Mouse (Mus musculus) spleen, postnatal 14 days (tissue): ENCODE measurements around the gene Olfr986.
"Not testable (repeated sequence)": the region's sequence is repeated elsewhere in the genome, so short reads cannot be mapped to it uniquely, and the experiment has no call there.

Source experiments
- DNase-seq, 2 experiments: peaks; one replicate each; pipeline ENCODE4 v3.0.0; 2021 to 2022; ENCODE audit warnings: low spot score in 2 of 2

Gene Olfr986

DNA sequence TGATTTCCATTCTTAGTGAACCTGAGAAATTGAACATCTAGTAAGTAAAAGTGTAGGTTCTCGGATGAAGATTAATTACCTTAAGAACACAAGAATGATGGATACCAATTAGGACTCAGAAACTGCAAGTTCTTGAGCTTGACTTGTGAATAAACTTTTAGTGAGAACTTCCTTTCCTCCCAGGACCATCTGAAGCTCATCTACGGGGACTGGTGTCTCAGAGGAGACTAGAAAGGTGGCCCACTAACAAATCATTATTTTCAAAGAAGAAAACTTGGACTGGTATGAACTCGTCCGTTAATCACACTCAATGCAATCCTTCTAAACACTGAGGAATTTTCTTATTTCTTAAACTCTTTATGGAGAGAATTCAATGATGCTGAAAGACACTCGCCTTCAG, at the start of gene Olfr986:
Gene Olfr986, plus strand, starts transcription at position 301 of the 400 bp plus-strand sequence.
- no peak for DNase-seq

DNA sequence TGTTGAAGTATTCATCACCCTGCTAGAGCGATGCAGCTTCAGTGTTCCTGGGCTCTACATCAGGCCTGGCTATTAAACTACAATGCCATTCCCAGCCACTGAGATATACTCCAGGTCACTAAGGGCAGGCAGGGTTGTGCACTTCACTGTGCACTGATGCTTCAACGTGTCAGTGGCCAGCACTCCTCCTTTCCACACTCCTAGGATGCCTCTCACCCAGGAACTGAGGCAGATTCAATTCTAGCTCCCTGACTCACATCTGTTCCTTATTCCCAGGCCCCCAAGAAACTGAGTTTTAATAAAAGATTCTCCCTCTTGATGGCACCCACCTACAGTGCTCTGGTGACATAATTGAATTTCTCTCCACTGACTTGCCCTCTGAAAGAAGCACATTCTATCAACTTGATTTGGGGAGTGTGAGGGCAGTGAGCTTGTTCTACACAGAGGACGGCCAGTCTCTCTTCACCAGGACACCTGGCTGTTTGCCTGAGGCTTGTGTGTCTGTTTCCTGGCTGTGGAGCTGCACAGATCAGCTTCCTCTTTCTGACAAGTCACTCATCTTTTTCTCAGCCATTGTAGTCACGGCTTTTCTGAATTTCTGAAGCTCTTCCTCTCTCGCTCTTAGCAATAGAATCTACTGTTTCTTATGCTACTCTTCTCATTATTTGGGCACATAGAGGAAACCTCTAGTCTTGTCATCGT, 43.6 kb upstream of the Olfr986 start:
- no peak for DNase-seq

DNA sequence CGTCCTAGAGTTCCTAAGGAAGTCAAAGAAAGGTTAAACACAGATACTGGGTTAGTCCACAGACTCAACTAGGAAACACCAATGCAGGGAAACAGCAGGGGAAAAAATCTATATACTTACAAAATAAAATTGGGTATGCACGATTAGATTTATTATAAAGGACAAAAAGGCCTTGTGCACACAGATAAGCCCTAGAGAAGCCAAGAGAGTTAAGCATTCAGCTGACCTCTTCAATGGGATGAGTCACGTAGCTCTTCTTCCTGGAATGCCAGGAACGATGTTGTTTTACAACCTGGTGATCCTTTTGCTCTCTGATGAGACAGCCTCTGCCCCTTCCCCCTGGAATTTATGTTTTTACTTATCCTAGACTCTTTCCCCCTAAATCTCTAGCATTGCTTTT, 41.2 kb upstream of the Olfr986 start:
- no peak for DNase-seq

DNA sequence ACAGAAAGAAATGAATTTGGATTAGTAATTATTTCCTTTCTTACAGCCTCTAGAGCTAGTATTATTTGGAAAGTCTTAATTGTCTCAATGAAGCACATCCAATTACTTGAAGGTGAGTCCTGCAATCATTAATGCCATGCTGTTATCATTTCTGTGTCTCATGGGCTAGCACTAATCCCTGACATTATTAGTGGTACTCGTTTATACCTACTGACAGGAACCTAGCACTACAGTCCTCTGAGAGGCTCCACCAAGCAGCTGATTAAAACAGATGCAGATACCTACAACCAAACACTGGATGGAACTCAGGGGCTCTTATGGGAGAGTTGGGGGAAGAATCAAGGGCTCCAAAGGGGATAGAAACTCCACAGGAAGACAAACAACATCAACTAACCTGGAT, 39.2 kb upstream of the Olfr986 start:
- no peak for DNase-seq

DNA sequence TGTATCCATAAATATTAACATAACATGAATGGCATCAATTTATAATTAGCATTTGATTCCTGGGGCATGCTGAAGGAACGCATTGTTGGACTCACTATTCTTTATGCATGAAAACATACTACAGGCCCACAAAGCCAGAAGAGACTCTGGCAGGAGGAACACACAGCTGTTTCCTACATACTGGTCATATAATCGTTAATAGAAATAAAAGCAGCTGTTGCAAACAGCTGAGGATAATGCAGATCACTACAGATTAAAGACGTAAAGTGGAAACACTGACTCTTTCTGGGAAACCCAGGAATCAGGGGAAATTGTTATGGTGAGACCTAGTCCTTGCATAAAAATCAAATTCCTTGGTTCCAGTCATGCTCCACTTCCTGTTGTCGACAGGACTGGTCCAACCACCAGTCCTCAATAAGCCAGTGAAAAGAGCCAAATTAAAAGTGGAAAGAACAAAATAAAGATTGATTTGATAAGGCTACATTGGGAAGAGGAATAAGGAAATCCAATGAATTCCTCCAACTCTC, 25.5 kb upstream of the Olfr986 start:
- DNase-seq = no peak

DNA sequence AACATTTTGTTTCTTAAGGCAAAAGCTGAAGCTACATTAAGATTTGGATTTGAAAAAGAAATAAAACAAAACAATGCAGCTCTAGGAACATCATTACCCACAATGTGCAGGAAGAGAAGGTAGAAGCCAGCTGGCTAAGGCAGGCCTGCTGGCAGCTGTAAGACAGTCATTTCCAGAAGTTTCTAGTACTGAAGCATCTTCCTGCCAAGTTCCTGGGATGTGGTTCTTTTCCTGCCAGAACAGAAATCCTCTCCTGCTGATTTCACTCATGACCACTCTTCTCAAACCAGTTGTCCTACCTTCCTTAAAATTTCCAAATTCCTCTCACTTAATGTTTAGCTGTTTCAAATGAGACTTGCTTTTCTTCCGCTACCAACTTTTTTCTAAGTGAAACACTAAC, 14.3 kb upstream of the Olfr986 start:
- DNase-seq = no peak

DNA sequence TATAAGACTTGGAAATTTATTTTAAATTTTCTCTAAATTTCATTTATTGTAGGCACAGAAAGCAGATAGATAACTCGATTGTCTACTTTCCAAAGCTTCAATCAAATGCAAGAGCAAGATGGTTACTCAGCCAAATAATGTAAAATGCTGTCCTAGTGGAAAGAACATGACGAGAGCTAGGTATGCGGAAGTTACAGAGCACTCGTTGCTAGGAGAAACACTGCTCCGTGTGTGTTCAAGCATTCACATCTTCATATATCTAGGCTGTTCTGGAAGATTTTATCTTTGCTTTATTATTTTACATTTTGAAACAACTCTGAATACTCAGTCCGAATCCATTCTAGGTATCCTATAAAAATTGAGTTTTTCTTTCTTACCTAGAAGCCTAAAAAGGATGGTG, 3.7 kb upstream of the Olfr986 start:
- no peak for DNase-seq

DNA sequence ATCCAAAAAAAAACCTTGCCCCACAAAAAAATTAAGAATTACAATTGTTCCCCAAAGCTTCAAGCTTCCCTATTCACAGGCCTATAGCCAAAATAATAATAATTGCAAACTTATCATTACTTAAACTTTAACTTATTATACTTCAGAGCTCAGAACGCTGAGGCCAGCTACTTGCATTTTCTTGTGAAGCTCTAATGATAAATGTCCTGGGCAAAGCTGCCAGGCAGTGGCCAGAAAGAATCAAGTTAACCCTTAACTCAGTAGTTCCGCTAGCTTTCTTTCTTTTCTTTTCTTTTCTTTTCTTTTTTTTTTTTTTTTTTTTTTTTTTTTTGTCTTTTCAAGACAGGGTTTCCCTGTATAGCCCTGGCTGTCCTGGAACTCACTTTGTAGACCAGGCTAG, 4.4 kb downstream of the Olfr986 start:
- not testable (repeated sequence) for DNase-seq

DNA sequence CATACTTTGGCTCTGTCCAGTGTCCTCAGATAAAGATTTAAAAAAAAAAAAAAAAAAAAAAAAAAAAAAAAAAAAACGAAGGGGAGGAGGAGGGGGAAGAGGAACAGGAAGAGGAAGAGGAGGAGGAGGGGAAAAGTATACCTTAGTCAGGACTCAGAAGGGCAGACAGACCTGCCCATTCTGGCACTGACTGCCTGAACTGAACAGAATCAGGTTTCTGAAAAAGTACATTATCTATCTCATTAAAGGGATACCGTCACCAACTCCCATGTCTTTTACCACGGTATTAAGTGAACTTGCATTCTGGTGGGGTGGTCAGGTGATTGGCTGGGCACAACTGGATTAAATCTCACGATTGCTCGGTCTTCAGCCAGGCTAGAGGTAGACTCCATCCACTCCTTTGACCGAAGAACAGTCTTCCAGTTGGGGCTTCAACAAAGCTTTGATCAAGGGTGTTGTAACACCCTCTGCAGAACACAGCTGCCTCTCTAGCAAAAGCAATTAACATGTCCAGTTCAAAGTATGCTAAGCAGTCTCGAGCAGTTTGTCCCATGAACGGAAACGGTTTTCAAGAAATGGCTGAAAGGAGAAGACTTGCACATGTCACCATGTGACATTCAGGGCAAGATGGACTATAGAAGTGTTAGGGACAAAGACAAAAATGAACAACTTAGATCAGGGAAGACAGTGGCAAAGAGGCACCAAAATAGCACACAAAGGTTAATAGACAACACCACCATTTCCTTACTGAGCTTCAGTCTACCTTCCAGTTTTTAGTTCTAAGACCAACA, 10.6 kb downstream of the Olfr986 start:
- no peak for DNase-seq

DNA sequence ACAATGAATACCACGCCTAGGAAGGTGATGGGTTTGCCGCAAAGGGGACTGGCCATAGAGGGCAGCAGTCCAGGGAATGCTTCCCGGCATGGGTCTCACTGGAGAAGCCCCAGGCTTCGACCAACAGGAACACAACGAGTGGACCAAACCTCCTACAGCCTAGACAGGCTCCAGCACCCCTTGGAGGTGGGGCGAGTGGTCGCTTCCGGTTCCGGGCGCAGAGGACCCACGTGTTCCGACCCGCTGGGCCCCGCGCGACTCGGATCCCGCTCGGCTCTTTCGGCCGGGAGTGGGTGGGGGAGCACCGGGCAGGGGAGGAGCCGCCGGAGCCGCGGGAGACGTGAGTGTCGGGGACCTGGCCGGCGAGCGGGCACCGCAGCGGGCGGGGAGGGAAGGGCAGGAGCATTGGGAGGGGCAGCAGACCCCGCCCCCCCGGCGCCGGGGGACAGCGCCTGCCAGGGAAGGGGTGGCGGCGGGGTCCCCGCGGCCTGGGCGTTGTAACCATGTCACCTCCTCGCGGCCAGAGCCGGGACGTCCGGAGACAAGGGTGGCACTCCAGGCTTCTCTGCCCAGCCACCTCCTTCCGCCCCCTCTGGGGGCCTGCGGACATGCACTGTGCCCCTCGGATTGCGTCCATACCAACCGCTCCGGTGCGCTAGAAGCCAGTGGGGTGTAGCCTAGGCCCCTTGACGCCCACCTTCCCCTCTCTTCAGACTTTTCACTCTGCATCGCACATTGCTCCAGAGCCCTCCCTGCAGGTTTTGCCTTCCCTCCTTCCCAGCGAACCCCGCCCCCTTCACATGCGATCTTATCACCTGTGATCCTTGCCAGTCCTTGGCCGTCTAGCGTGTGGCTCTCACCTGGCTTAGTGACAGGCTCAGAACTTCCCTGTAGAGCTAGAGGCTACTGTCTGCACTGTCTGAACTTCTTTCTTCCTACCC, 11.6 kb downstream of the Olfr986 start, which contains the start of gene Zfp202:
Gene Zfp202, plus strand, starts transcription at position 219 of the 941 bp plus-strand sequence.
- DNase-seq = peak; percentile 14 to 57

DNA sequence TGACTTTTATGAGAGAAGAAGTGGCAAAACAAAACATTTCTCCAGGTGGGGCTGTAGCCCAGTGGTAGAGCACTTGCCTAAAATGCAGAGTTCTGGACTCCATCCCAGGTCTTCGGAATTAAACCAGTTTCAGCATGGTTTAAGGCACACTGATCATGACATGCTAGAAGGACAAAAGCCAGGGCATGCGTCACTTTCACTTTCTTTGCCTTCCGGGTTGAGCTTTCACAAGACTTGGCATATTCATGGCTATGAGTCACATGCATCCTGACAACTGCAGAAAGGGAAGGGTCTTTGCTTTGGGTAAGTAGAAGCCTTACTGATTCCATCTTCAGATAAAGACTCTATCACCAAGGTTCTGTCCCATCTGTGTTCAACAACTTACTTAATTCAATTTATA, 15.3 kb downstream of the Olfr986 start:
- DNase-seq = no peak

DNA sequence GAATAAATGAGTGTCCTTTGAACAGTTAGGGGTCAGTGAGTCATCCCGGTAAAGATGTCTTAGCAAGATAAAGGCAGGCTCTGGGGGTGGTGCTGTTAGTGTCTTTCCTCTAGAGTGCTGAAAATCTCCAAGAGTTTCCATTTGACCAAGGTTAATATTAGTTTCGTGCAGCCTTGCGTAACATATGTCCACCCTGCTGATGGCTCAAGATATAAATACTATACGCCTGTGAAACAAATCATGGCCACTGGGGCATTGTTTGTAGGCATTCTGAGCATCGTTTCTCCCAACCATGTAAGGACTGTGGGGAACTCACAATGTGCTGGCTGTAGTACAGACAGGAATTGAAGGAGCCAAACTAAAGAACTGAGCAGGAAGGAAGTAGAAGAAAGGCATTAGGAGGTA, 25.8 kb downstream of the Olfr986 start:
- DNase-seq = no peak

DNA sequence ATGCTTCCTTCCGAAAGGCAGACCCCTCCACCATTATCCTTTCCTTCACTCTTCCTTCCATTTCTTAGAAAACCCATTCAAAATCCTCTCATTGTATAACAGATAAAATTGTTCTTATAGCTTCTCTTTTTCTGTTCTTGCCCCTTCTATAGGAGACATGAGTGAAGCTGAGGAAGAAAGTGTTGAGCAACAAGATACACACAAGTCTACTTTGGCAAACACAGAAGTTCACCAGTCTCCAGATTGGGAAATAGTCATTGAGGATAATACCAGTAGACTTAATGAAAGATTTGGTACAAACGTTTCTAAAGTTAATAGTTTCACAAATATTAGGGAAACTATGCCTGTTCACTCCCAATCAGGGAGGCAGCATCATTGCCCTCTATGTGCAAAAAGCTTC, 30.0 kb downstream of the Olfr986 start:
- no peak for DNase-seq

DNA sequence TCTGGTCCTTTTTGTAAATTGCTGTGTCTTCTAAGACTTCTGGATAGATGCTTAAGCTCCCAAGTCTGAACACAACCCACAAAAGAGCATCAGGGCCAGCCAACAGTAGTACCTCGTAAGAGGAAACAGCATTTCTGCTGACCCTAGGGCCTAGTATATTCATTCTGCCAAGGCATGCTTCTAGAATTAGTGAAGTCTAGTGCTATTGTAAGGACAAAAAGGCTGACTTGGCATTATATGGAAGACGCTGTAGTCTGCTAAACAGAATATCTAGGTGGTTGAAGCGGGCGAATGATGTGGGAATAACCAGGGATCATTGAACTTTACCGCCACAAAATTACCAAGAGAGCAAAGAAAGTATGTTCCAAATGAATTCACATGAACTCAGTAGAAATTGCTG, 33.3 kb downstream of the Olfr986 start:
- DNase-seq = no peak

DNA sequence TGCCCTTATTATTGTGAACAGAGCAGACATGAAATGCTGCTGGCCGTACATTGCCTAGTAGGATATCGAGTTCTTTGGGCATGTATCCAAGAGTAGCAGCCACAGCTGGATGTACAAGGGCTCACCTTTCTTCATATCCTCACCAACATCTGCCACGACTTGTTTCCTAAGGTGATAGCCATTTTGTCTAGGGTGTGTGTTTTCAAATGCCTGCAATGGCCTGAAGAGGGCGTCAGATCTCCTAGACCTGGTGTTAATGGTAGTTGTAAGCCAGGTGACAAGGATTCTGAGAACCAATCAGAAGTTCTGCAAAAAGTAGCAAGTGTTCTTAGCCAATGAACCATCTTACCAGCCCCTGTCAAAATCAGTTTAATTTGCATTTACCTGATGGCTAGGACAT, 35.9 kb downstream of the Olfr986 start:
- no peak for DNase-seq

DNA sequence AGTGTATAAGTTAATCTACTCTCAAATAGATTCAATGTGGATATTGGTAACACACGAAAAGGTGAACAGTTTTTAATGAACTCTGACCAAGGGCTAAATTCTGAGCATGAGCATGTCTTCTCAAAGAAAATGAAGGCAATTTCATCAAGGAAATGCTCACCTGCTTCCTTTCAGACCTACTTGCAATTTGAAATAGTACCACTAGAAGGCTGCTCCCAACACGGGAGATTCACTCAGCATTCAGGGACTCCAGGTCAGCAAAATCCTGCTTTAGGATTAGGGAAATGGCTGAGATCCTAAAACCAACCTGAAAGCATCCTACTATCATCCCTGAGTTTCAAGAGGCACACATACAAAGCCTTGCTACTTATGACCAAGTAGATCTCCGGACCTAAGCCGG, 43.6 kb downstream of the Olfr986 start:
- DNase-seq = no peak

DNA sequence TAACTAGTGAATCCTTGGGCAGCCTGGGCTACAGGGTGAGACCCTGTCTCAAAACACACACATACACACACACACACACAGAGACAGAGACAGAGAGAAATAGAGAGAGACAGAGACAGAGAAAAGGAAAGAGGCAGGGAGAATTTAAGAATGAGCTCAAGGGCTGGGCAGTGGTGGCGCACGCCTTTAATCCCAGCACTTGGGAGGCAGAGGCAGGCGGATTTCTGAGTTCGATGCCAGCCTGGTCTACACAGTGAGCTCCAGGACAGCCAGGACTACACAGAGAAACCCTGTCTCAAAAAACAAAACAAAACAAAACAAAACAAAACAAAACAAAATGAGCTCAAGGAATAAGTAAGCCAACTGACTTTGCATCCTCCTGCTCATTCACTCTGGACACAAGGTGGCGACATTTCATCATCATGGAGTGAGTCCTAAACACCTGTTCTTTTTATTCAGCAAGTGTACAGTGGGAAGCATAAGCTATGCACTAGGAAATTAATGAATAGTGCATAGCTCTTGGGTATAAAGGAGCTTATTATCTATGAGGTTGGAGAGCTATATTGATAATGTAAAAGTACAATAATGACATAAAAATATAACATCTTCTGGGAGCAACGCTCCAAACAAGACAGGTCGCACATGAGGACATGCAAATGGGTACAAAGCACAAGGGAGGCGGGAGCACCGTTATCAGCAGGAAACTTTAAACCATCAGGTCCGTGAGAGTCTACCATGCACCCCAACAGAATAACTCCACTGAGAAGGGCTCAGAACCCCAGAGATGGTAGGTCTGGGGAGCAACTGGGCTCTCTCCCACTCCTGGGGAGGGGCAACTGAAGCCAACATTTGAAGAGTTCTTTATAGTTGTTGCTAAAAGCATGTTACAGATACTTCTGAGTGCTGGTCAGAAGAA, 47.4 kb downstream of the Olfr986 start:
- no peak for DNase-seq

DNA sequence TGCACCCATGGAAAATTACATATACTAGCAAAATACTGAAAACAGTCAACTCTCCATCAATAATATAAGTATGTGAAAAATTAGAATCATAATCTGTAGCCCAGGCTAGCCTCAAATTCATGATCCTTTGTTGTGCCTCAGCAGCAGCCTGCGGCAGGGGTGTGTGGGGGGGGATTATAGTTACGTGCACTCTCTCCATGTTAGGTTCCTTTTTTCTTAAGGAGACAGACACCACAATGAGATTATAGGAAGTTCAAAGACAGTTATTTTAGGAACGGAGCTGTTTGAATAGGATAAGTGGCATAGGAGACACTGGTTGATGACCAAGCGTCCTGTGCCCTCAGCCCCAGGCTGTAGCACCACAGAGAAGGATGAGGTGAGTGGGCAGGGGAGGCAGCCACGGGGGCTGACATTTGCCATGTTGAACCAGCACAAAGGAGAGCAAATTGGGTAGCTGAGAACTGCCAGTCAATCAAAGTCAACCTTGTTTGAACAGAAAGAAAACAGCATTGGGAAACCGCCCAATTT, 48.1 kb downstream of the Olfr986 start:
- DNase-seq = no peak

DNA sequence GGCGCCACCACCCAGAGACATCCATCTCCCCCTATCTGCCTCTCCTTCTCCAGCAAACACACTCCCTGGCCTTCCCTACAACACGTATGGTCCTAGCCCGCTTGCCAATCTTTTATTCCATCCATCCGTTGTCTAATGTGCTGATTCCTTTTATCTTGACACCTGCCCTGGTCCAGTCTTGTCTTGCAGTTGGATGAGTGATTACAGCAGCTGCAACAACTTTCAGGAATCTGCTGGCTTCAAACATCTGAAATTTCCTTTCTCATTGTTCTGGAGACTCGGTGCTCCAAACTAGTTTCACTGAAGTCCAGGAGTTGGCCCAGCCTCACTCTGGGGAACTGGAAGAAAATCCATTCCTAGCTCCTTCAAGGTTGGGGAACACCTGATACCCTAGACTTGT, 48.8 kb downstream of the Olfr986 start:
- no peak for DNase-seq

DNA sequence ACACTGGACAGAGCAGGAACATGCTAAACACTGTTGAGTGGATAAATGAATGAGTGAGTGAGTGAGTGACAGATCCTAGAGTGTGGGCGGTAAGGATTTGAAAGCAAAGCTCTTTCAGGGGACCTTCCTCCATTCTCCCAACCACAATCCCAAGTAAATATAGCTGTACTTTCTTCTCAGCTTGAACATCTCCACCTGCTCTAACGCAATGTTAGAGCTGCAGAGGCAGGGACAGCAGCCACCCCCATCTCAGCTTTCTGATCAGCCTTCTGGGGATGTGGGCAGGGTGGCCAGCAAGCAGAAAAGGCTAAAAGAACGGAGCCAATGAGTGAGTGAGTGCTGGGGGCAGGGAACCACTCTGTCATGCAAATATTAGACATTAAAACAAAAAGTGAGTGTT, 50.3 kb downstream of the Olfr986 start:
- no peak for DNase-seq
